Mouse (Mus musculus) kidney, adult 11 months (tissue): ENCODE measurements around the gene Art1.

Experiments
- DNase-seq: peaks from one replicate; pipeline ENCODE4 v3.0.0; 2022

The Art1 gene

DNA sequence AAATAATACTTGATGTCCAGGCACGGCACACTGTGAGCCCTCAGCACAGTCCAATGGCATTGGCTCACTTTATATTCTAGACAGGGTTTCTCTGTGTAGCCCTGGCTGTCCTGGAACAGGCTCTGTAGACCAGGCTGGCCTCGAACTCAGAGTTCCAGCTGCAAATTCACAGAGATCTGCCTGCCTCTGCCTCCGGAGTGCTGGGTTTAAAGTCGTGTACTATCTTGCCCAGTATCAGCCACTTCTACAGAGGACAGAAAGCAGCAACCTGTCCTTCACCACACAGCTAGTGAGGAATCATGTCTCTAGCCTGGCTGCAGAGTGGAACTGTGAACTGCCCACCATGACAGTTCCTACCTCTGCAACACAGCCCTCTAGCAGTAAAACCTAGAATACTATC is 8.2 kb downstream of the Art1 start:
- no peak for DNase-seq

DNA sequence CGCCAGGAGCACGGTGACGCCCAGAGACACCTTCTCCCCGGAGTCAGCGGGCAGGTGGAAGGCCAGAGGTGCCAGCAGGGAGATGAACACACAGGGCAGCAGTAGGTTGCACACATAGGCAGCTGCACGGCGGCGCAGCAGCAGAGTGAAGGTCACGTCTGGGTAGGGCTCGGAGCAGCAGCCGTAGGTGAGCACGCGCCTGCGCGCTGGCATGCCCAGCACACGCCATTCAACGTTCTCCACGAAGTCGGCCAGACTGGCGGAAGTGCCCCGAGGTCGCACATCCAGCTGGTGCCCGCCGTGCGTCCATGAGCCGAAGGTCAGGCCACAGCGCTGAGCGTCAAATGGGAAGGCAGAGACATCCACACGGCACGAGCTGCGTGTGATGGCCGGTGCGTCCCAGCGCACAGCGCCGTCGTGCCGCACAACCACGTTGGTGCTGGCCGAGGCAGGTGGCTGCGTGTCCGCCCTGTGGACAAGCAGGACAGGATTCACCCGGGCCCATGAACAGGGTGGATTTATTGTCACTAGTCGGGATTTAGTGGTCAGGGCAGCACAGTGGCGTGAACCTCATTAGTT is 11.7 kb downstream of the Art1 start:
- no peak for DNase-seq

DNA sequence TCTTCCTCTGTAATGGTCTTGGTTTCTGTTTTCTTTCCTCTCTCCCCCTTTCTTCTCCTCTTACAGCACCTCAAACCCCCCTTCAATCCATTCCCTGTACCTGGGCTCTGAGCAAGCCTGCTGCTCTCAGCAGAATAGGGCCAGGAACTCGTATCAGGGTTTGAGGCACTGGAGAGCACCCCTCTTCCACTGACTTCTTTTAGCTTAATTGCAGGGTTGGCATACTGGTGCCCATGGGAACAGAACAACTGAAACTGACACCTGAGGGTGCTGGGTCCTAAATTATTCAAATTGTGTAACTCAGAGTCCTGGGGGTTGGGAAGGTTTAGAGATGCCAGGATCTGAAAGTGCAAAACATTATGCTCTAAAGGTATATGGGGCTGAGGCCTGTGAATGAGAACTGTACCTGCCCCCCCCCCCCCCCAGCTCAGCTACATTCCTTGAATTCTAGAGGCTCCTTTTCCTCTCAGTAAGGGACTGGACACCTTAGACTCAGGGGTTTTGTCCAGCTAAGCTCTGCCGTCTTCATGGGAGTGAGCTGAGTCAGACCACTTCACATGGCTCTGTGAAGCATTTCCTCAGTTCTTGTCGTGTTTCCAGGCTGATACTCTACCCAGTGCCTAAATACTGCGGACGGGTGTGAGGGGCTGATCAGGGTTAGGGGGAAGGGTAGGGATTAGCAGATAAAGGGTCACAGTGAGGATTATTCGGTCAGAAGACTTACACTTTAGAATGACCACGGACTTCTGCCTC is 15.2 kb downstream of the Art1 start, which contains the start of gene Chrna10:
TSS of gene Chrna10 (minus strand) at position 250 of the 753 bp plus-strand sequence.
- no peak for DNase-seq

DNA sequence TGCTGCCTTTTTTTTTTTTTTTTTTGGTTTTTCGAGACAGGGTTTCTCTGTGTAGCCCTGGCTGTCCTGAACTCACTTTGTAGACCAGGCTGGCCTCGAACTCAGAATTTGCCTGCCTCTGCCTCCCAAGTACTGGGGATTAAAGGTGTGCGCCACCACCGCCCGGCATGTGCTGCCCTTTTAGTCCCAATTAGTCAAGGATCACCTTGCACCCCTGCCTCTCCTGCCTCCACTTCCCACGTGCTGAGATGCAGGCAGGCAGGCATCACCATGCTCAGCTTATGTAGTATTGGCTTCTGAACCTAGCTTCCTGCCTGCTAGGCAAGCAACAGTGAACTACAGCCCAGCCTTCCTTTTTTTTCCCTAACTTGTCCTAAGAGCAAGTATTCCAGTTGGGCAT is 15.8 kb downstream of the Art1 start:
- DNase-seq, result no peak

DNA sequence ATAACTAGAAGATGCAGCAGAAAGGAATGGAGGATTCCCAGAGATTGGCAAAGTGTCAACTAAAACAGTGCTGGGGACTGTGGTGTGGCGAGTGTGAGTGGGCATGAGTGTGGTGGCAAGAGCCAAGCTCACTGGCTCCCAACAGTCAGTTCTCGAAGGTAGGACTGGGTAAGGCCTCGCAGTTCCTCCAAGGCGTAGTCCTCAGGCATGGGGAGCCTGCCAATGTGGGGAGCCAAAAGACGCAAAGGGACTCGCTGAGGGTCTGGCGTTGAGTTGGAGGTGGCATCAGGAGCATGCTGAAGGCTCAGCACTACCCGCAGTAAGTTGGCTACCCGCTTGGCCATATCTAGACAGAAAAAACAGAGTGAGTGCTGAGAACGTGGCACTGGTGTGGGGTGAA is 18.8 kb downstream of the Art1 start:
- no peak for DNase-seq

DNA sequence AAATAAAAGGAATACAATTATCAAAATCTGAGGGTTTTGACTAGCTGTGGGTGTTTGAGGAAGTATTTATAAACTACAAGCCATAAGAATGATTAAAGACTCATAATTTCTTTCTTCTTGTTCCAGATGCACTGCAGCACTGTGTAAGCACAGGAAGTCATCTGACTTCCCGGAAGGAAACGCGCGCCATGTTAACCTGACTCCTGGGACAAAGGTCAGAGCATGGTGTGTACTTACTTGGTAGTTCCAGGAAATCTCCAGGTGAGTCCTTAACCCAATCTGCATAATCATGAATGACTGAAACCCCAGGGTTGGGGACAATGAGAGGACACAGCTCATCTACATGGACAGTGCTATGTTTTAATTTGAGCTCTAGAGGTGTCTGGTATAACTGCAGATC is 30.9 kb downstream of the Art1 start:
- no peak for DNase-seq

DNA sequence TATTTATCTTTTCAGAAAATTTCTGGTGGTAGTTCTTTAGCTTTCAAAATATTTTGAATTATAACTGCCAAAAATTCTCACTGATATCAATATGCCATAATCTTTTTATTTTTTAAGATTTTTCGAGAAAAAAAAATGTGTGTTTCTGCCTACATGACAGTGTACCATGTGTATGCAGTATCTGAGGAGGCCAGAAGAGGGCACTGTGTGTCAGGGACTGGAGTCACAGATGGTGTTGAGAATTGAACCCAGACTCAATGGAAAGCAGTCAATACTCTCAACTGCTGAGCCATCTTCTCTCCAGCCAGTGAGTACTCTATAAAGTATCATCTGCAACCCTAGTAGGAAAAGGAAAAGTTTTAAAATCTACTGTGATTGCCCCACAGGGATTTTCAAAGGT is 35.9 kb downstream of the Art1 start:
- DNase-seq, result no peak

DNA sequence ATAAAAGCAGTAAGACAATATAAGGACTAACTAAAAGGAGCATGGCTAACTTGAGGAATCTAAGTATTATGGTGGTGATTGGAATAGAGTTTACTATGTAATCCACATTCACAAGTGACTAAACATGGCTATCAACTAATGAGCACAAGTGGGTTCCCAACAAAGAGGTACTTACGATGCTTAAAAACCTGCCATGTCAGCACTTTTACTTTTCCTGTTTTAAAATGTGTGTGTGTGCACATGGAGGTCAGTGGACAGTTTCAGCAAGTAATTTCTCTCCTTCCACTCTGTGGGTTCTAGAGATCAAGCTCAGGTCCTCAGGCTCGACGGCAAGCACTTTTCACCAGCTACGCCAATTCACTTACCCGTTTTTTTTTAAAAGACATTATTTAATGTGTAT is 36.4 kb downstream of the Art1 start:
- DNase-seq, result no peak

DNA sequence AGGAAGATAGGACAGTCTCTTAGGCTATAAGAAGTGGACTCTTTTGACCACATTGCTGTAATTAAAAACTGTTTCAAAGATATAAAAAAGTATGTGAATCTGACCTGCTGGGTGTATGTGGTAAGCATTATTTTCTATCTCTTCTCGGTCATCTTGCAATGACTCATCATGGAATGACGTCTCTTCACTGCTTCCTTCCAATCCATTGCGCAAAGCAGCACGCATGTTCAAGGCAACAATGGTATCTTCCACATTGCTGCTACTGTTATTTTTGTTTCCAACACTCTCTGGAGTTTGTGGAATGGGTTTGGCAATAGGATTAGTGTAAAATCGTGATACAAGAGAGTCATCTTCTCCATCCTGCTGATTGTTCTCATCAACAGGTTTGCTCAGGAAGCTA is 52.1 kb downstream of the Art1 start:
- no peak for DNase-seq
